Mouse (Mus musculus) midbrain, postnatal 0 days (tissue): ENCODE data around the gene Plp2. TPM values are rescaled to one million over a fixed set of nuclear protein-coding genes. Genes with fewer than 3 reads are reported as not detected.
"Not testable (repeated sequence)": the region's sequence is repeated elsewhere in the genome, so short reads cannot be mapped to it uniquely, and the experiment has no call there.

Experiments
- ATAC-seq: fragments of 200-750 bp; cut with Nextera tagmentation; 2 replicates; pipeline ENCODE4 v1.8.0; 2017; ENCODE audit warnings: moderate number of reproducible peaks, mild to moderate bottlenecking, moderate TSS enrichment, moderate library complexity; ENCODE audit not compliant: low FRiP score
- DNase-seq: peaks from one replicate; pipeline ENCODE4 v3.0.0-alpha.2; 2015; ENCODE audit warnings: low spot score
- H3K27ac ChIP-seq: fragments of 300-500 bp; sonication (generic); 2 replicates; pipeline ENCODE4 v1.5.1; 2014; ENCODE audit warnings: low read depth, mild to moderate bottlenecking, low read length, mixed read lengths
- H3K27me3 ChIP-seq: fragments of 300-500 bp; sonication (generic); 2 replicates; pipeline ENCODE4 v1.6.1; 2014; ENCODE audit warnings: low read length, control low read depth, mixed read lengths; ENCODE audit not compliant: insufficient read depth
- H3K36me3 ChIP-seq: fragments of 300-500 bp; sonication (generic); 2 replicates; pipeline ENCODE4 v1.6.1; 2014; ENCODE audit warnings: low read length, control low read depth, mixed read lengths; ENCODE audit not compliant: insufficient read depth
- H3K4me1 ChIP-seq: fragments of 300-500 bp; sonication (generic); 2 replicates; pipeline ENCODE4 v1.6.1; 2014; ENCODE audit warnings: mild to moderate bottlenecking, control low read depth, antibody characterized with exemption, low read length, mixed read lengths; ENCODE audit not compliant: insufficient read depth
- H3K4me2 ChIP-seq: fragments of 300-500 bp; sonication (generic); 2 replicates; pipeline ENCODE4 v1.6.1; 2014; ENCODE audit warnings: low read depth, mild to moderate bottlenecking, low read length, mixed read lengths; ENCODE audit not compliant: poor library complexity, severe bottlenecking
- H3K4me3 ChIP-seq: fragments of 300-500 bp; sonication (generic); 2 replicates; pipeline ENCODE4 v1.5.1; 2014; ENCODE audit warnings: low read depth, mild to moderate bottlenecking, low read length, moderate library complexity
- H3K9ac ChIP-seq: fragments of 300-500 bp; sonication (generic); replicated peaks from 2 replicates; pipeline ENCODE4 v1.6.1; 2014; ENCODE audit warnings: mild to moderate bottlenecking, low read length, moderate library complexity, mixed read lengths; ENCODE audit not compliant: poor library complexity, severe bottlenecking
- H3K9me3 ChIP-seq: fragments of 300-500 bp; sonication (generic); 2 replicates; pipeline ENCODE4 v1.6.1; 2016; ENCODE audit warnings: low read length, control low read depth
- CTCF ChIP-seq: IDR thresholded peaks from 2 replicates; pipeline ENCODE4 v1.5.1; 2016; ENCODE audit warnings: antibody characterized with exemption, mild to moderate bottlenecking
- WGBS: fragments of 180-500 bp; shearing (Covaris S2); extraction: QIAGEN DNeasy Blood & Tissue Kit; methylation state at CpG from one replicate; pipeline ENCODE4 v1.1.7; 2014; 5-methylcytosine and 5-hydroxymethylcytosine counted together
- polyA plus RNA-seq: library from polyadenylated mRNA; unstranded; fragments of >200 nt; fragmentation: Nextera tagmentation; extraction: Ambion mirVana; gene quantifications from 2 replicates; pipeline ENCODE4 v1.2.1, GENCODE M21; 2015
- total RNA-seq: library from RNA; depleted of rRNA; stranded (reverse); fragments of >200 nt; gene quantifications from 2 replicates; pipeline ENCODE4 v1.2.3, GENCODE M21; 2014; rRNA removed

The Plp2 gene
- total RNA-seq (9.1 and 16.4 TPM in 2 replicates), polyA plus RNA-seq (18.9 and 20.0 TPM in 2 replicates)

GRCm38 (mm10) chrX:7670921-7671623 is at the start of gene Plp2:
Gene Plp2, minus strand, starts transcription at chrX:7671390.
- DNase-seq, result no peak
- peaks cover 3% of the 10 kb centered on the region; the same call in 1 of the 2 replicates for H3K9me3 ChIP-seq
- H3K36me3 ChIP-seq, result no peaks in the 10 kb centered on the region
- no peaks in the 10 kb centered on the region for H3K4me1 ChIP-seq
- peak within 1 kb of the TSS; percentile 32 for H3K4me3 ChIP-seq
- H3K27me3 ChIP-seq, result no peaks in the 10 kb centered on the region
- no peak within 1 kb of the TSS for H3K27ac ChIP-seq
- 12% methylated on average over 27 of the region's 36 CpGs for whole genome bisulfite sequencing
- no peak for TF ChIP-seq CTCF
- peak within 1 kb of the TSS; percentile 42 for H3K4me2 ChIP-seq
- ATAC-seq, result peak; percentile 49
- no peak within 1 kb of the TSS for H3K9ac ChIP-seq

DNA sequence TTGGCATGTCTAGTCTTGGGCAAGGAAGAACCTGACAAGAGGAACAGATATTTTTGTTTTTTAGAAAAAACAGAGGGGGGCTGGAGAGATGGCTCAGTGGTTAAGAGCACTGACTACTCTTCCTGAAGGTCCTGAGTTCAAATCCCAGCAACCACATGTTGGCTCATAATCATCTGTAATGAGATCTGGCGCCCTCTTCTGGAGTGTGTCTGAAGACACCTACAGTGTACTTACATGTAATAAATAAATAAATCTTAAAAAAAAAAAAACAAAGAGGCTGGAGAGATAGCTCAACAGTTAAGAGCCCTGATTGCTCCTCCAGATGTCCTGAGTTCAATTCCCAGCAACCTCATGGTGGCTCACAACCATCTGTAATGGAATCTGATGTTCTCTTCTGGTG is 44.9 kb upstream of the Plp2 start:
- H3K27me3 ChIP-seq, H3K27ac ChIP-seq, ATAC-seq, H3K4me1 ChIP-seq, H3K4me3 ChIP-seq, H3K4me2 ChIP-seq, DNase-seq, H3K36me3 ChIP-seq, H3K9ac ChIP-seq, H3K9me3 ChIP-seq: not testable (repeated sequence)
- WGBS, result 24% methylated on average over 1 of the region's 1 CpGs
- TF ChIP-seq CTCF, result peak; percentile 8; the same call in 1 of the 2 replicates

- H3K4me1 ChIP-seq, H3K9me3 ChIP-seq, H3K27ac ChIP-seq, H3K36me3 ChIP-seq, H3K27me3 ChIP-seq, H3K9ac ChIP-seq: not testable (repeated sequence)
- WGBS, result 18% methylated on average over 17 of the region's 60 CpGs
- ATAC-seq (peak; percentile 98), DNase-seq (peak; percentile 96)
- H3K4me3 ChIP-seq, result peak within 1 kb of the TSS; percentile 30
- H3K4me2 ChIP-seq, result peak within 1 kb of the TSS; percentile 37
Observed at GRCm38 (mm10) chrX:7714135-7714899, 43.1 kb upstream of the Plp2 start, which contains the start of gene Wdr45. Gene Wdr45, plus strand, starts transcription at chrX:7714333.

- not testable (repeated sequence) for H3K9me3 ChIP-seq, ATAC-seq, H3K4me1 ChIP-seq, DNase-seq, H3K9ac ChIP-seq, H3K27ac ChIP-seq, H3K36me3 ChIP-seq, H3K27me3 ChIP-seq
- WGBS, result 31% methylated on average over 5 of the region's 12 CpGs
- H3K4me3 ChIP-seq, result peak overlapping the region; percentile 30
- peak overlapping the region; percentile 37 for H3K4me2 ChIP-seq
Observed at GRCm38 (mm10) chrX:7713764-7714134, 42.6 kb upstream of the Plp2 start.

- peak within 1 kb of the TSS; percentile 46 for H3K4me3 ChIP-seq
- peak within 1 kb of the TSS; percentile 52 for H3K9ac ChIP-seq
- H3K27me3 ChIP-seq, result no peaks in the 10 kb centered on the region
- H3K9me3 ChIP-seq, result no peaks in the 10 kb centered on the region
- H3K4me1 ChIP-seq, result no peaks in the 10 kb centered on the region
- DNase-seq (peak; percentile 97), ATAC-seq (peak; percentile 94)
- TF ChIP-seq CTCF, result no peak
- 9% methylated on average over 33 of the region's 33 CpGs for WGBS
- no peak within 1 kb of the TSS for H3K27ac ChIP-seq
- peaks cover 2% of the 10 kb centered on the region; the same call in 1 of the 2 replicates for H3K36me3 ChIP-seq
- peak within 1 kb of the TSS; percentile 48 for H3K4me2 ChIP-seq
Observed at GRCm38 (mm10) chrX:7696954-7697381, 25.8 kb upstream of the Plp2 start, which contains the start of gene Gpkow. Gene Gpkow, plus strand, starts transcription at chrX:7697131.

DNA sequence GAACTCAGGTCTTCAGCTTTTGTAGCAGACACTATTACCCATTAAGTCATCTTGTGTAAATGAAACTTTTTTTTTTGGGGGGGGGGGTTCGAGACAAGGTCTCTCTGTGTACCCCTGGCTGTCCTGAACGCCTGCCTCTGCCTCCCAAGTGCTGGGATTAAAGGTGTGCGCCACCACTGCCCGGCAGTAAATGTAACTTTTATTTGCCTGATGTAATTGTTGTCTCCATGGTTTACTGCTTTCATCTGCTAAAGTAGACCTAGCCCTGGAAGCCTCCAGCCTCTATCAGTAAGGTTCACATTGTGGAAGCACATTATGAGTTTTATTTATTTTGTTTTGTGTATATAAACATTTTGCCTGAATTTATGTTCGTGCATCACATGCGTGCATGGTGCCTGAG is 25.3 kb upstream of the Plp2 start:
- Histone ChIP-seq H3K4me3 (peak overlapping the region; percentile 46; the same call in 1 of the 2 replicates), H3K4me1 (no peaks in the 10 kb centered on the region), H3K9ac (no peak overlapping the region), H3K27ac (no peak overlapping the region), H3K27me3 (no peaks in the 10 kb centered on the region), H3K4me2 (no peak overlapping the region; the same call in 1 of the 2 replicates), H3K36me3 (peaks cover 2% of the 10 kb centered on the region; the same call in 1 of the 2 replicates), H3K9me3 (no peaks in the 10 kb centered on the region)
- no peak for TF ChIP-seq CTCF
- DNase-seq, result no peak
- 39% methylated on average over 6 of the region's 6 CpGs for WGBS
- ATAC-seq, result peak; percentile 34; the same call in 1 of the 2 replicates
